Mouse (Mus musculus) erythroblast, embryonic 14.5 days (primary cell): ENCODE measurements around the gene Iqsec2.

ENCODE experiments used
- GATA1 ChIP-seq: IDR thresholded peaks from 2 replicates; pipeline ENCODE4 v1.6.1; 2012; ENCODE audit warnings: low read length, inconsistent platforms, mixed read lengths
- TAL1 ChIP-seq: IDR thresholded peaks from 3 replicates; pipeline ENCODE4 v1.6.1; 2012; ENCODE audit warnings: low read length, inconsistent platforms, mixed read lengths

DNA sequence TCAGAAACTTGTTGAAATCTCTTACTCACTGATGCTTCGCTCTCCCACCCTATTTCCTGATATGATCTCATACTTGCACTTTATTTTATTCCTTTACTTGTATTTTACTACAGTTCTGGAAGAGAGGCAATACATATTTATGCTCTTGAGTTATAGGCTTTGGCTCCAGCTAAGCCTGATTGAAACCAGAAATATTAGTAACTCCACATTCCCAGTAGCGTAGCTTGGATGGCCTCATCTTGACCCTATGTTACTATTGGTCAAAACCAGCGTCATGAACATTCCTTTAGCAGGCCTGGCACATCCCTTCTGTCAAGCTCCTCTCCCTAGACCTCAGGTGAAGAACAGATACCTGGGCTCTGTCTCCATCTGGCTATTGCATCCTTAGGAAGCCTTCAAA is 14.2 kb downstream of the Iqsec2 start:
- TF ChIP-seq GATA1 (no peak), TAL1 (no peak)
